Mouse (Mus musculus) megakaryocyte, embryonic 14.5 days (primary cell): ENCODE data around the gene Glp2r.

Source experiments
- FLI1 ChIP-seq: IDR thresholded peaks from 2 replicates; pipeline ENCODE4 v1.6.1; 2012; ENCODE audit warnings: low read length, inconsistent platforms, mixed read lengths
- GATA1 ChIP-seq: IDR thresholded peaks from 3 replicates; pipeline ENCODE4 v1.6.1; 2012; ENCODE audit warnings: mixed read lengths, low read length, inconsistent platforms, borderline replicate concordance

DNA sequence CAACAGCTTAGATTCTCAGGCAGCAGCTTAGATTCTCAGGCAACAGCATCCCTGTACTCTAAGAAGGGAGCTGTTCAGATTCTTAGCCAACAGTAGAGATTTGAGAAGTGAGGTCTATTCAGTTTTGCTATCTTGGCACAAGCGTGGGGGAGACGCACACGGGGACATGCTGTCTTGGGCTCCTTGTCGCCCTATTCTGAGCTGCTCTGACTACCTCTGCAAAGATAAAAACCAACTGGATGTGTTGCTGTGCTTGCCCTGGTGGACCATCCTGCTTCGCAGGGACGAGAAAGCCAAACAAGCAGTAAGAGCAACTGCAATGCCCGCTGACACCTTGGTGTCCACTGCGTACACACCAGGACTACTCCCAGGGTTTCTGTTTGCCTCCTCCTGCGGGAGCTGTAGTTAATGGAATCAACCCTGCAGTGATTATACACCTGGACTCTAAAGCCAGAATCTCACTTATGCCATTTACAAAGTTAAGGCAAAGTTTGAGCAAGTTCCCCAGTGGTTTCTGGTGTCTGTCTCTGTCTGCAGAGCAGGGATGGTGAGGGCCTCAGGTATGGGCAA lies 117.3 kb downstream of the Glp2r start:
- no peak for TF ChIP-seq FLI1
- TF ChIP-seq GATA1 = no peak
